Mouse (Mus musculus): ENCODE results near the gene Opa1. TPM values are rescaled to one million over a fixed set of nuclear protein-coding genes. Genes with fewer than 3 reads are reported as not detected.

The Opa1 gene
- polyA plus RNA-seq, 1 experiment from 2014 or later: 15.2 TPM

GRCm38 (mm10) chr16:29642376-29642775 lies 63.2 kb downstream of the Opa1 start:
- no peak for DNase-seq
- Histone ChIP-seq H3K4me1 (ENCODE audit: insufficient read depth) (no peaks in the 10 kb centered on the region), H3K9ac (replicated peaks) (no peak overlapping the region), H3K9me3 (ENCODE audit: low read length) (no peaks in the 10 kb centered on the region), H3K4me3 (ENCODE audit: low read depth, low read length) (no peak overlapping the region), H3K27ac (ENCODE audit: low read depth) (no peak overlapping the region), H3K27me3 (ENCODE audit: insufficient read depth, low read length) (no peaks in the 10 kb centered on the region), H3K4me2 (ENCODE audit: low read depth, low read length) (no peak overlapping the region), H3K36me3 (replicated peaks; ENCODE audit: insufficient read depth, low read length) (peaks cover 13% of the 10 kb centered on the region)
- WGBS (ENCODE audit: insufficient replicate concordance): 74% methylated on average over 1 of the region's 1 CpGs
- TF ChIP-seq EP300 (IDR thresholded peaks at IDR 0.05; ENCODE audit: low read depth): no peak
- TF ChIP-seq CTCF (IDR thresholded peaks at IDR 0.05; ENCODE audit: low read depth): no peak
- ATAC-seq: no peak

- no peaks in the 10 kb centered on the region for H3K4me1 ChIP-seq (ENCODE audit: insufficient read depth)
- TF ChIP-seq EP300 (IDR thresholded peaks at IDR 0.05; ENCODE audit: low read depth) (no peak), CTCF (IDR thresholded peaks at IDR 0.05; ENCODE audit: low read depth) (no peak)
- H3K4me3 ChIP-seq (ENCODE audit: low read depth, low read length): no peak overlapping the region
- H3K9ac ChIP-seq (replicated peaks): no peak overlapping the region
- peaks cover 26% of the 10 kb centered on the region for H3K36me3 ChIP-seq (replicated peaks; ENCODE audit: insufficient read depth, low read length)
- DNase-seq: no peak
- no peak for ATAC-seq
- no peaks in the 10 kb centered on the region for H3K9me3 ChIP-seq (ENCODE audit: low read length)
- 85% methylated on average over 3 of the region's 3 CpGs for WGBS (ENCODE audit: insufficient replicate concordance)
- no peaks in the 10 kb centered on the region for H3K27me3 ChIP-seq (ENCODE audit: insufficient read depth, low read length)
- no peak overlapping the region for H3K27ac ChIP-seq (ENCODE audit: low read depth)
- no peak overlapping the region for H3K4me2 ChIP-seq (ENCODE audit: low read depth, low read length)
Measured at GRCm38 (mm10) chr16:29644871-29645270, 65.7 kb downstream of the Opa1 start.

- Histone ChIP-seq H3K9ac (replicated peaks) (no peak overlapping the region), H3K4me2 (ENCODE audit: low read depth, low read length) (no peak overlapping the region), H3K4me1 (ENCODE audit: insufficient read depth) (no peaks in the 10 kb centered on the region), H3K9me3 (ENCODE audit: low read length) (no peaks in the 10 kb centered on the region), H3K36me3 (replicated peaks; ENCODE audit: insufficient read depth, low read length) (peaks cover 27% of the 10 kb centered on the region), H3K27me3 (ENCODE audit: insufficient read depth, low read length) (no peaks in the 10 kb centered on the region), H3K4me3 (ENCODE audit: low read depth, low read length) (no peak overlapping the region), H3K27ac (ENCODE audit: low read depth) (no peak overlapping the region)
- TF ChIP-seq CTCF (IDR thresholded peaks at IDR 0.05; ENCODE audit: low read depth) (no peak), EP300 (IDR thresholded peaks at IDR 0.05; ENCODE audit: low read depth) (no peak)
- DNase-seq: no peak
- no peak for ATAC-seq
Measured at GRCm38 (mm10) chr16:29646202-29646601, 67.1 kb downstream of the Opa1 start.

GRCm38 (mm10) chr16:29656187-29656825 lies 77.2 kb downstream of the Opa1 start:
- DNase-seq (peak; percentile 35), ATAC-seq (peak; percentile 79)
- H3K36me3 ChIP-seq (replicated peaks; ENCODE audit: insufficient read depth, low read length): peaks cover 10% of the 10 kb centered on the region
- whole genome bisulfite sequencing (ENCODE audit: insufficient replicate concordance): 57% methylated on average over 9 of the region's 9 CpGs
- peak overlapping the region; percentile 57 for H3K27ac ChIP-seq (ENCODE audit: low read depth)
- peaks cover 16% of the 10 kb centered on the region for H3K4me1 ChIP-seq (ENCODE audit: insufficient read depth)
- H3K4me3 ChIP-seq (ENCODE audit: low read depth, low read length): no peak overlapping the region
- H3K4me2 ChIP-seq (ENCODE audit: low read depth, low read length): no peak overlapping the region
- no peaks in the 10 kb centered on the region for H3K27me3 ChIP-seq (ENCODE audit: insufficient read depth, low read length)
- no peak overlapping the region for H3K9ac ChIP-seq (replicated peaks)
- TF ChIP-seq EP300 (IDR thresholded peaks at IDR 0.05; ENCODE audit: low read depth) (no peak), CTCF (IDR thresholded peaks at IDR 0.05; ENCODE audit: low read depth) (no peak)
- H3K9me3 ChIP-seq (ENCODE audit: low read length): no peaks in the 10 kb centered on the region

- H3K27me3 ChIP-seq (ENCODE audit: insufficient read depth, low read length): no peaks in the 10 kb centered on the region
- DNase-seq (no peak), ATAC-seq (no peak)
- H3K4me2 ChIP-seq (ENCODE audit: low read depth, low read length): no peak overlapping the region
- peak overlapping the region; percentile 57 for H3K27ac ChIP-seq (ENCODE audit: low read depth)
- H3K4me3 ChIP-seq (ENCODE audit: low read depth, low read length): no peak overlapping the region
- 64% methylated on average over 10 of the region's 10 CpGs for WGBS (ENCODE audit: insufficient replicate concordance)
- H3K4me1 ChIP-seq (ENCODE audit: insufficient read depth): peaks cover 16% of the 10 kb centered on the region
- no peak for TF ChIP-seq EP300 (IDR thresholded peaks at IDR 0.05; ENCODE audit: low read depth)
- TF ChIP-seq CTCF (IDR thresholded peaks at IDR 0.05; ENCODE audit: low read depth): no peak
- H3K9me3 ChIP-seq (ENCODE audit: low read length): no peaks in the 10 kb centered on the region
- H3K36me3 ChIP-seq (replicated peaks; ENCODE audit: insufficient read depth, low read length): peaks cover 4% of the 10 kb centered on the region
- no peak overlapping the region for H3K9ac ChIP-seq (replicated peaks)
Measured at GRCm38 (mm10) chr16:29656901-29657300, 77.8 kb downstream of the Opa1 start.

GRCm38 (mm10) chr16:29657650-29658548 lies 78.8 kb downstream of the Opa1 start:
- 25% methylated on average over 18 of the region's 18 CpGs for WGBS (ENCODE audit: insufficient replicate concordance)
- Histone ChIP-seq H3K27me3 (ENCODE audit: insufficient read depth, low read length) (no peaks in the 10 kb centered on the region), H3K27ac (ENCODE audit: low read depth) (peak overlapping the region; percentile 57; the same call in 1 of the 2 replicates), H3K4me1 (ENCODE audit: insufficient read depth) (peaks cover 16% of the 10 kb centered on the region), H3K9ac (replicated peaks) (no peak overlapping the region), H3K4me3 (ENCODE audit: low read depth, low read length) (no peak overlapping the region), H3K9me3 (ENCODE audit: low read length) (no peaks in the 10 kb centered on the region), H3K36me3 (replicated peaks; ENCODE audit: insufficient read depth, low read length) (no peaks in the 10 kb centered on the region), H3K4me2 (ENCODE audit: low read depth, low read length) (peak overlapping the region; percentile 56)
- DNase-seq (peak; percentile 41), ATAC-seq (peak; percentile 83)
- TF ChIP-seq CTCF (IDR thresholded peaks at IDR 0.05; ENCODE audit: low read depth) (0 out of 2 replicates have a peak, but pooled peaks have one; percentile 16), EP300 (IDR thresholded peaks at IDR 0.05; ENCODE audit: low read depth) (no peak)
